Mouse (Mus musculus): ENCODE measurements around the gene Plod2. TPM values are rescaled to one million over a fixed set of nuclear protein-coding genes. Genes with fewer than 3 reads are reported as not detected.

Gene Plod2
- polyA plus RNA-seq, 1 experiment from 2014 or later = 37.1 TPM

GRCm38 (mm10) chr9:92537735-92538134 lies 4.3 kb upstream of the Plod2 start:
- no peaks in the 10 kb centered on the region for H3K9me3 ChIP-seq (ENCODE audit: control insufficient read depth, low read length)
- H3K4me1 ChIP-seq (ENCODE audit: control insufficient read depth, insufficient read depth, low read length) = no peaks in the 10 kb centered on the region
- H3K27me3 ChIP-seq (ENCODE audit: control insufficient read depth, insufficient read depth, low read length) = no peaks in the 10 kb centered on the region
- H3K4me3 ChIP-seq (ENCODE audit: low read length) = no peak overlapping the region
- H3K36me3 ChIP-seq (ENCODE audit: control insufficient read depth, insufficient read depth, low read length) = no peaks in the 10 kb centered on the region
- no peak overlapping the region for H3K4me2 ChIP-seq (replicated peaks; ENCODE audit: low read depth, low read length)
- no peak overlapping the region for H3K9ac ChIP-seq (ENCODE audit: low read depth, low read length)
- H3K27ac ChIP-seq (ENCODE audit: low read depth, low read length) = no peak overlapping the region
- WGBS = 80% methylated on average over 6 of the region's 6 CpGs
- ATAC-seq (ENCODE audit: low FRiP score, low TSS enrichment) = no peak

- H3K4me2 ChIP-seq (replicated peaks; ENCODE audit: low read depth, low read length) = no peak overlapping the region
- H3K36me3 ChIP-seq (ENCODE audit: control insufficient read depth, insufficient read depth, low read length) = no peaks in the 10 kb centered on the region
- no peaks in the 10 kb centered on the region for H3K9me3 ChIP-seq (ENCODE audit: control insufficient read depth, low read length)
- no peak overlapping the region for H3K27ac ChIP-seq (ENCODE audit: low read depth, low read length)
- H3K27me3 ChIP-seq (ENCODE audit: control insufficient read depth, insufficient read depth, low read length) = no peaks in the 10 kb centered on the region
- no peak overlapping the region for H3K4me3 ChIP-seq (ENCODE audit: low read length)
- H3K9ac ChIP-seq (ENCODE audit: low read depth, low read length) = no peak overlapping the region
- ATAC-seq (ENCODE audit: low FRiP score, low TSS enrichment) = no peak
- H3K4me1 ChIP-seq (ENCODE audit: control insufficient read depth, insufficient read depth, low read length) = no peaks in the 10 kb centered on the region
- WGBS = 75% methylated on average over 6 of the region's 6 CpGs
These were observed 3.8 kb upstream of the Plod2 start for GRCm38 (mm10) chr9:92538216-92538615.

DNA sequence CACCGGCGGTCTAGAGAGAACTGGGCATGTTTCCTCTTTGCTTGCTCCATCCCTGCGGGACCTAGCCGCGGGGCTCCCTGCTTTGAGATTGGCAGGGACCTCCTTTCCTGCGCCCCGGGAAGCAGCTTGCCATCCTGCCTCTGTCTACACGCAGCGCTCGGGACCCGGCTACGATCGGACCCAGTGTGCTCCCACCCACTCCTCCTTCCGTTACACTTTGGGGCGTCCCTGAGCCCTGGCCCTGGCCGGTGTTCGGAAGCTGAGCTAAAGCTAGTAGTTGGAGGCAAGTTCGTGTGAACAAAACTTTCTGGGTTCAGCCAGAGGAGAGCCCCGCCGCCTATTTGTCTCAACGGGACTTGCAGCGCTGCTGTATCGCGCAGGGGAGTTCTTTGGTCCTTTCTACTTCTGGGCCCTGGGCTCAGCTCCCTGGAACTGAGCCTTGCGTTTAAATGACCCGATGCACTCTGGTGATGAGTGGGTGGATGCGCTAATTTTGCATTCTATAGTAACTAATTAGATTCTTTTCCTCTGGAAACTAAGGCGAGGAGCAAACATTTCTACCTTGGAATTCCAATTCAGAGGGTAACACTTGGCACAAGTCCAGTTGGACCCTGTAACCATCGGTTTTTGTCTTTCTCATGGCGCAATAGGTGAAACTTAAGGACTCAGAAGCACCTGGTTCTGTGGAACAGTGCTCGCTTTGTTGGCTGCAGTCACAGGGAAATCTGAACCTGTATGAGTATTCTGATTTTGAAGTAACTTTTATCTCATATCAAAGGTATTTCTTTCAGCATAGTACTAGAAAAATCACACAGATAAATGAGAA lies 781 bp downstream of the Plod2 start:
- peak; percentile 56 for ATAC-seq (ENCODE audit: low FRiP score, low TSS enrichment)
- Histone ChIP-seq H3K4me3 (ENCODE audit: low read length) (peak overlapping the region; percentile 80), H3K27me3 (ENCODE audit: control insufficient read depth, insufficient read depth, low read length) (no peaks in the 10 kb centered on the region), H3K4me2 (replicated peaks; ENCODE audit: low read depth, low read length) (peak overlapping the region; percentile 70), H3K4me1 (ENCODE audit: control insufficient read depth, insufficient read depth, low read length) (peaks cover 5% of the 10 kb centered on the region), H3K27ac (ENCODE audit: low read depth, low read length) (peak overlapping the region; percentile 69), H3K9ac (ENCODE audit: low read depth, low read length) (peak overlapping the region; percentile 87), H3K36me3 (ENCODE audit: control insufficient read depth, insufficient read depth, low read length) (no peaks in the 10 kb centered on the region), H3K9me3 (ENCODE audit: control insufficient read depth, low read length) (no peaks in the 10 kb centered on the region)
- 3% methylated on average over 31 of the region's 31 CpGs for WGBS

DNA sequence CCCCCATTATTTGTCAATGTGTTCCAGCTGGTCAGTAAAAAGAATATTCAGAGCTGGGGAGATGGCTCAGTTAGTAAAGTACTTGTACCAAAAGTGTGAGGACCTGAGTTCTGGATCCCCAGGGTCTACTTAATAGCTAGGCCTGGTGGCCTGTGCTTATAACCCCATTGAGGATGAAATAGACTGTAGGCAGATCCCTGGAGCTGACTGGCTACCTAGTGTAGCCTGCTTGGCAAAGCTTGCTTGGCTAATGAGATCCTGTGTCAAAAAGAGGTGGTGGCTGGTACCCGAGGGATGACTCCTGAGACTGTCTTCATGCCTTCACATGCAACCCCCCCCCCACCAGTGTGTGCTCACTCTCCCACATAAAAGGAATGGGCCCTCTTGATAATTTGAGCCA lies 2.1 kb downstream of the Plod2 start:
- H3K4me1 ChIP-seq (ENCODE audit: control insufficient read depth, insufficient read depth, low read length) = peaks cover 11% of the 10 kb centered on the region

DNA sequence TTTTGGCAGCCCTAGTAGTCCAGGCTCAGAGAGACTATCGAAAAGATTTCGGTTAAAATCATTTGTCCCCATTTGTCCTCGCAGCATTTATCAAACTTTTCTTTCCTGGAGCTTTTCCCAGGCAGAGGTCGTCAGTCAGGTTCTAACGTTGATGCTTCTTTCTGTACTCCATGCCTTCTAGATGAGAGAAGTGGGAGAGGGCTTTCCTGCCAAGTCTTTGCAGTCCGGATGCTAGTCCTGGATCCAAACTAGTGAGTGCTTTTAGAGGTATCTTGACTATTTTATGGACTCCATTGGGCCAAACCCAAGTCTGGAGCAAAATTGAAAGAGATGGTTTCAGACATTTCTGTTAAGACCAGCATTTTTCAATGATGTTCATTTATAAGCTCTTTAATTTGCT lies 3.0 kb downstream of the Plod2 start:
- no peak overlapping the region for H3K4me2 ChIP-seq (replicated peaks; ENCODE audit: low read depth, low read length)
- H3K27ac ChIP-seq (ENCODE audit: low read depth, low read length) = no peak overlapping the region
- no peak for ATAC-seq (ENCODE audit: low FRiP score, low TSS enrichment)

More for the DNA sequence above, 2.1 kb downstream of the Plod2 start:
- Histone ChIP-seq H3K9me3 (ENCODE audit: control insufficient read depth, low read length) (no peaks in the 10 kb centered on the region), H3K4me3 (ENCODE audit: low read length) (no peak overlapping the region; the same call in 1 of the 2 replicates), H3K27me3 (ENCODE audit: control insufficient read depth, insufficient read depth, low read length) (no peaks in the 10 kb centered on the region), H3K27ac (ENCODE audit: low read depth, low read length) (no peak overlapping the region), H3K4me2 (replicated peaks; ENCODE audit: low read depth, low read length) (peak overlapping the region; percentile 70), H3K9ac (ENCODE audit: low read depth, low read length) (no peak overlapping the region), H3K36me3 (ENCODE audit: control insufficient read depth, insufficient read depth, low read length) (peaks cover 4% of the 10 kb centered on the region; the same call in 1 of the 2 replicates)
- 65% methylated on average over 1 of the region's 1 CpGs for WGBS
- no peak for ATAC-seq (ENCODE audit: low FRiP score, low TSS enrichment)

GRCm38 (mm10) chr9:92546446-92546845 lies 4.4 kb downstream of the Plod2 start:
- H3K4me1 ChIP-seq (ENCODE audit: control insufficient read depth, insufficient read depth, low read length) = peaks cover 18% of the 10 kb centered on the region
- 64% methylated on average over 8 of the region's 8 CpGs for WGBS
- no peak overlapping the region for H3K4me2 ChIP-seq (replicated peaks; ENCODE audit: low read depth, low read length)
- H3K9ac ChIP-seq (ENCODE audit: low read depth, low read length) = no peak overlapping the region
- no peak for ATAC-seq (ENCODE audit: low FRiP score, low TSS enrichment)
- H3K9me3 ChIP-seq (ENCODE audit: control insufficient read depth, low read length) = no peaks in the 10 kb centered on the region
- no peak overlapping the region for H3K4me3 ChIP-seq (ENCODE audit: low read length)
- peaks cover 4% of the 10 kb centered on the region; the same call in 1 of the 2 replicates for H3K36me3 ChIP-seq (ENCODE audit: control insufficient read depth, insufficient read depth, low read length)
- no peak overlapping the region for H3K27ac ChIP-seq (ENCODE audit: low read depth, low read length)
- no peaks in the 10 kb centered on the region for H3K27me3 ChIP-seq (ENCODE audit: control insufficient read depth, insufficient read depth, low read length)

More for the DNA sequence above, 3.0 kb downstream of the Plod2 start:
- no peak overlapping the region for H3K9ac ChIP-seq (ENCODE audit: low read depth, low read length)
- H3K4me3 ChIP-seq (ENCODE audit: low read length) = no peak overlapping the region
- peaks cover 4% of the 10 kb centered on the region; the same call in 1 of the 2 replicates for H3K36me3 ChIP-seq (ENCODE audit: control insufficient read depth, insufficient read depth, low read length)
- peaks cover 17% of the 10 kb centered on the region for H3K4me1 ChIP-seq (ENCODE audit: control insufficient read depth, insufficient read depth, low read length)
- H3K9me3 ChIP-seq (ENCODE audit: control insufficient read depth, low read length) = no peaks in the 10 kb centered on the region
- no peaks in the 10 kb centered on the region for H3K27me3 ChIP-seq (ENCODE audit: control insufficient read depth, insufficient read depth, low read length)
- WGBS = 64% methylated on average over 6 of the region's 6 CpGs

GRCm38 (mm10) chr9:92547106-92547505 lies 5.1 kb downstream of the Plod2 start:
- H3K4me2 ChIP-seq (replicated peaks; ENCODE audit: low read depth, low read length) = no peak overlapping the region
- H3K4me3 ChIP-seq (ENCODE audit: low read length) = no peak overlapping the region
- H3K27ac ChIP-seq (ENCODE audit: low read depth, low read length) = no peak overlapping the region
- H3K9me3 ChIP-seq (ENCODE audit: control insufficient read depth, low read length) = no peaks in the 10 kb centered on the region
- peaks cover 4% of the 10 kb centered on the region; the same call in 1 of the 2 replicates for H3K36me3 ChIP-seq (ENCODE audit: control insufficient read depth, insufficient read depth, low read length)
- H3K4me1 ChIP-seq (ENCODE audit: control insufficient read depth, insufficient read depth, low read length) = peaks cover 18% of the 10 kb centered on the region
- 31% methylated on average over 2 of the region's 2 CpGs for WGBS
- H3K27me3 ChIP-seq (ENCODE audit: control insufficient read depth, insufficient read depth, low read length) = no peaks in the 10 kb centered on the region
- H3K9ac ChIP-seq (ENCODE audit: low read depth, low read length) = no peak overlapping the region
- ATAC-seq (ENCODE audit: low FRiP score, low TSS enrichment) = no peak

DNA sequence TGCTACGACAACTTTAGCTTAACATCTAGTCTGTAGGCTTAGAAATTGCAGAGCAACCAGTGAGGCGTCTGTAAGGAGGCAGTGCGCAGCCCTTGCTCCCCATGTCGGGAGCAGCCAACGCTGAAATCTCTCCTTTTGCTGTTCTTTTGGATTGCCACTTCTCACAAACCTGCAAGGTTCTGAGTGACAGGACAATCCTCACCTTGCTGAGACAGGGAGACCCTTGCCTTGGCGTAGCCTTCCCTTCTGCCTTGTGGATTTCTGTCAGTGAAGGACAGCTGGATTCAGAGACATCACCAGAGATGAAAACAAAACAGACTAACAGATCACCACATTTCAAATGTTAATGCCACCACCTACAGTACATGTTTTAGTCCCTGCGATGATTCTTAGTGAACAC lies 5.8 kb downstream of the Plod2 start:
- Histone ChIP-seq H3K27me3 (ENCODE audit: control insufficient read depth, insufficient read depth, low read length) (no peaks in the 10 kb centered on the region), H3K4me3 (ENCODE audit: low read length) (no peak overlapping the region), H3K9me3 (ENCODE audit: control insufficient read depth, low read length) (no peaks in the 10 kb centered on the region), H3K4me2 (replicated peaks; ENCODE audit: low read depth, low read length) (no peak overlapping the region), H3K4me1 (ENCODE audit: control insufficient read depth, insufficient read depth, low read length) (peaks cover 18% of the 10 kb centered on the region), H3K9ac (ENCODE audit: low read depth, low read length) (no peak overlapping the region), H3K36me3 (ENCODE audit: control insufficient read depth, insufficient read depth, low read length) (peaks cover 4% of the 10 kb centered on the region; the same call in 1 of the 2 replicates), H3K27ac (ENCODE audit: low read depth, low read length) (no peak overlapping the region)
- no peak for ATAC-seq (ENCODE audit: low FRiP score, low TSS enrichment)
- 95% methylated on average over 7 of the region's 7 CpGs for WGBS

DNA sequence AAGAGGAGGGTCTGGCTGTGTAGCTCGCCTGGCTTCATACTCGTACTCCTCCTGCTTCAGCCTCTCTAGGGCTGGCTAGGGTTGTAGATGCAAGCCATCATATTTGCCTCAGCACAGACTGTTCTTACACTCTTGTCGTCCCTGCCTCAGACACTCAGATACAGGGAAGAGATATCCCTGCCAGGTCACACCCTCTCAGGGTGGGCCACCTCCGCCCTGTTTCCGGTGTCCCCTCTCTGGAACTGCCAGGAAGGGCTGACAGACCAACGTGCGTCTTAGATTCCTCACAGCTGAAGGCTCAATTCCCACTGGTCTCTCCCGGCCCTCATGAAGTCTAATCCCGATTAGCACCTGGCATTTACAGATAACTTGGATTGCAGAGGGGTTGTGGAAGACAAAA lies 6.6 kb downstream of the Plod2 start:
- H3K36me3 ChIP-seq (ENCODE audit: control insufficient read depth, insufficient read depth, low read length) = peaks cover 4% of the 10 kb centered on the region; the same call in 1 of the 2 replicates
- peaks cover 18% of the 10 kb centered on the region for H3K4me1 ChIP-seq (ENCODE audit: control insufficient read depth, insufficient read depth, low read length)
- whole genome bisulfite sequencing = 71% methylated on average over 9 of the region's 9 CpGs
- no peaks in the 10 kb centered on the region for H3K9me3 ChIP-seq (ENCODE audit: control insufficient read depth, low read length)
- H3K4me2 ChIP-seq (replicated peaks; ENCODE audit: low read depth, low read length) = no peak overlapping the region
- no peak for ATAC-seq (ENCODE audit: low FRiP score, low TSS enrichment)
- no peak overlapping the region for H3K4me3 ChIP-seq (ENCODE audit: low read length)
- no peak overlapping the region for H3K27ac ChIP-seq (ENCODE audit: low read depth, low read length)
- no peak overlapping the region for H3K9ac ChIP-seq (ENCODE audit: low read depth, low read length)
- H3K27me3 ChIP-seq (ENCODE audit: control insufficient read depth, insufficient read depth, low read length) = no peaks in the 10 kb centered on the region
